Mouse (Mus musculus): ENCODE measurements around the gene Xylb.
"Not testable (repeated sequence)": the region's sequence is repeated elsewhere in the genome, so short reads cannot be mapped to it uniquely, and the experiment has no call there.

Xylb gene

DNA sequence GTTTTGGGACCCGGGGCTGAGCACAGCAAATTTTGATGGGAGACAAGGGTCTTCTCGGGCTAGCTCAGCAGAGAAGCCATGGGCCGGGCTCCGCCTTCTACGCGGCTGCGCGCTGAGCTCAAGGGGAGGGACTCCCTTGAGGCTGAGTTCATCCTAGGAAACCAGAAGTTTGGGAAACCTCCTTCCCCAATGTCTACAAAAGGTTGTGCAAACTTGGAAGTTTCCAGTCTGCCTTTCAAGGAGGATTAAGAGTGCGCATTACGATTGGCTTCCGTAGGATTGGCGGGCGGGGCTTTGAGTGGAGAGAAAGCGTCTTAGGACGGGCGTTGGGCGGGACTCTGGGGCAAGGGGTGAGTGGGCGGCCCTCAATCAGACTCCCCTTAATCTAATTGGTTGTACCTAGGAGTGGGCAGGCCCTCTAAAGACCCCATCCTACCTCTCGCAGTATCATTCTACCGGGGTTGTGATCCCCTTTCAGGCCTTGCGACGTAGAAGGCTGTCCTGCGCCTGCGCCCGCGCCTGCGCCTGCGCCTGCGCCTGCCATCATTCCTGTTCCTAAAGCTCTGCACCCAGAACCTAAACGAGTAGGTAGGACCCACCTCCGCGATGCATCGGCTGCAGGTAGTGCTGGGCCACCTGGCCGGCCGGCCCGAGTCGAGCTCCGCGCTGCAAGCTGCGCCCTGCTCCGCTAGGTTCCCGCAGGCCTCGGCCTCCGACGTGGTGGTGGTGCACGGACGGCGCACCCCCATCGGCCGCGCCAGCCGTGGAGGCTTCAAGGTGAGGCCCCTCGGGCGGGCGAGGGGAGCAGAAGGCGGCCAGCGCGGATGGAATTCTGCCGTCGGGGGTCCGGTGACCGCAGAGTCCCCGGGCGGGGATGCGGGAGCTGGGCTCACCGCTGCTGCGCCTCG is 16.0 kb upstream of the Xylb start, which contains the start of gene Myd88:
Gene Myd88 (minus strand): TSS at position 503 of the 908 bp plus-strand sequence.
- peak; percentile 94 for DNase-seq

DNA sequence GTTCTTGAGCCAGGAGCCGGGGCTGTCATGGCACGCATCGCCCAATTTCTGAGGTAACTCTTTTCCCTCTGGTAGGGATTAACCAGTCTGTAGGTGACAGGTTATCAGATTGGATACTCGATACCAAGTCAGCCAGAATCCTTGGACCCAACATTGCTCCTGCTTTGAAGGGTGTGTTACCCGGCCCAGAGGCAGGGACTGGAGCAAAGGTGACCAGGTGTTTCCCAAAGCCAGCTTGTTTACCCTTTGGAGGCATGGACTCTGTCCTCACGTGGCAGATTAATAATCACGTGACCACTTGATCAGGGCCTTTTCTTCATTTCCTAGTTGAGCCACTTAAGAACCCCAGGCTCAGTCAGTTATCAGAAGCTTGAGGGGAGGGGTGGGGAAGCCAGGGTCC is 14.5 kb upstream of the Xylb start:
- no peak for DNase-seq

DNA sequence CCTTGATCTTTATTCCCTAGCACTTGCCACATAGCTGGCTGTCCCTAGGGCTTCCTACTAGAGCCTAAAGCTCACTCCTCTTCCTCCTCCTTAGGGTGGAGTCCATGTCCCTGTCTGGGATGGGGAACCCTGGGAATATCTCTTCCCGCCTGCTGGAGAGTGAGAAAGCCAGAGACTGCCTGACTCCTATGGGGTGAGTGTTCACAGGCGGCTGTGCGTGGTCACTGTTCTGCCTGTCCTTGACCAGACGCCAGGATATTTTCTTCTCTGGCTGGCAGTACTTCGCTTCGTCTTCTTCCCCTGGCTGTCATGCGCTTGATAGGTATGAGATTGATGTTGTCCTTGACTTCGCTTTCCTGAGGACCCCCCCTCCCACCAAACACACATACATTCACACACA is 10.8 kb upstream of the Xylb start:
- DNase-seq: no peak

DNA sequence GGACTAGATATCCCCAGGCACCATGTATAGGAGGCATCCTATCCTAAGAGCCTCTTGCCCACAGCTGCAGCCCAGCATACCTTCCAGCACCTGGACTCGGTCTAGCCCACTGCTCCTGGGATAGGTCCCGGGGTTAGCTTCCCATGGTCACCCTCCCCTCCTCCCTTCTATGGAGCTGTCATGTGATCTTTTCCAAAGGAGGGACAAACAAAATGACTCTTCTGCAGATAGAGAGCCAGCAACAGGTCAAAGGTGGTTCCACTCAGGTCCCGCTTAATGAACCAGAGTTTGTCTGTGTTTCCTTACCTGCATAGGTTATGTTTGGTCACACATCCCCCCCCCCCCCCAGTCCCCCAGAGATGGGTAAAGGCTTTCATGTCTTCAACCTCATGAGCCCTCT is 6.7 kb upstream of the Xylb start:
- no peak for DNase-seq

DNA sequence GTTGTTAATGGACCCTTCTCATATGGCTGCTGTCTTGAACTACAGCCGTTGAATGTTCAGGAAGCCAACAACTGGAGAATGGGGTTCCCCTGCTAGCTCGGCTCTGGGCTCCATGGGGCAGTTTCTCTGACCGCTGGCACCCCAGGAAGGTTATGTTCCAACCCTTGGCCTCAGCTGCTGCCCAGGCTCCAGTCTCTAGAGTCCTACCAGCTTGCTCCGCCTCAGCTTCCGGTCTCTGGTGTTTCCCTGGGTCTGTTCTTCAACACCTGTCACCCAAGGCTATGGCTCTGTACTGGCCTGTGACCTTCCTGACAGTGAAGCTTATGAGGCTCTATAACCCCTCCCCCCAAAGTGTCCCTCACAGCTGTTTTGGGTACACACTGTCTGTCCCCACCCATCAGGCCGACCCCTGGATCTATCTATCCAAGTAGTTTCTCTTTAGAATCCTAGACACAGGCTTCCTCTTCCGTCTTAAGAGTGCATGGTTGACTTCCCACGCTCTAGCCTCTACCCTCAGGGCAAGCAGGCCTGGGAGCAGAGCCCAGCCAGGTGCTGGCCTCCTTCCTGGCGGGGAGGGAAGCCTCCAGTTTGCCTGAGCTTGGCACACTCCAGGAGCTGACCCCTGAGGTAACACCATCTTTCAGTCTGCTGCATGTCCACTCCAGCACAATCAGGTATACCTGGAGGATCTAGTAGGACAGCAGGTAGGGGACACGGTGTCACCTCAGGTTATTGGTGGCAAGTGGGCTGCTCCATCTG is 6.1 kb upstream of the Xylb start:
- no peak for DNase-seq

DNA sequence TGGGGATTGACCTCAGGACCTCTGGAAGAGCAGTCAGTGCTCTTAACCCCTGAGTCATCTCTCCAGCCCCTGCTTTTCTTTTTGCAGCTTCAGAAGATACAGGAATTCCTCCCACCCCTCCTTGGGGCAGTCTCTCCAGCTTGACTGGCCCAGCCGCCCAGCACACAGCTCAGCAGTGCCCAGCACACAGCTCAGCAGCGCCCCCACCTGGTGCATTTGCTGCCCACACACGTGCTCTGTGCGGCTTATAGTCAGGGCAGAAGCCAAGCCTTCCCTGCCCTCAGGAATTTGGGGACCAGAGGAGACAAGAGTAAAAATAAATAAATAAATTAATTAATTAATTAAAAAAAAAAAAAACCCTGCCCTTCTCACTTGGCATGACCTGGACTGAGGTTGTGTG is 5.1 kb upstream of the Xylb start:
- peak; percentile 79 for DNase-seq

DNA sequence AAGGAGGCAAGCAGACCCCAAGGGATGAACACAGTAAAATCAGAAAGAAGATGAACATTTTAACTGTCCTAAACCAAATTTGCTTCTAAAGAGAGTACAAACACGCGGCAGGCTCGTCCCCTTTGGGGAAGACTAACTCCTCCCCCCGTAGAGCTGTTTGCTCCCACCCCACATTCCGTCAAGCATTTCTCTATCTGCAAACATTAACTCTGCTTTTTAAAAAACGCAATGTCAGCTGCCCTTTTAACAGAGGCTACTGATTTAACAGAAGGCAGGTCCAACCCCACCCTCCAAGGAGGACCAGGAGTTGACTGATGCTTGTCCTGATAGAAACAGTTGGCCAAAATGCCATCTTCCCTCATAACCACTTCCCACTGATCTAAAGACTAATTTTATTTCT is 3.3 kb upstream of the Xylb start:
- DNase-seq: no peak

DNA sequence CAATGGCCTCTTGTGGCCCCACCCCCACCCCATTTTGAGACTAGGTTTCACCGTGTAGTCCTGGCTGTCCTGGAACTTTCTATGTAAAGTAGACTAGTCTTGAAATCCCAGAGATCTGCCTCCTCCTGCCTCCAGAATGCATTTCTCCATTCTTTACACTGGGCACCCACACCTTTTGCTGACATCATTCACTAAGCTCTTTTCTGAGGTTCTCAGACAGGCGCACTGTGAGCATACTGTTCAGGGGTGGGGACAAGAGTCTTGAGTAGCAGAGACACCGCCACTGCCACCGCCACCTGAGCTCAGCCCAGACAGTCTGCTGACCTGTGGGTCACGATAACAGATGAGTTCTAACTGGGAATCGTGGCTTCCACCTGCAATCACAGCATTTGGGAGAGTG is 1.2 kb upstream of the Xylb start:
- no peak for DNase-seq

DNA sequence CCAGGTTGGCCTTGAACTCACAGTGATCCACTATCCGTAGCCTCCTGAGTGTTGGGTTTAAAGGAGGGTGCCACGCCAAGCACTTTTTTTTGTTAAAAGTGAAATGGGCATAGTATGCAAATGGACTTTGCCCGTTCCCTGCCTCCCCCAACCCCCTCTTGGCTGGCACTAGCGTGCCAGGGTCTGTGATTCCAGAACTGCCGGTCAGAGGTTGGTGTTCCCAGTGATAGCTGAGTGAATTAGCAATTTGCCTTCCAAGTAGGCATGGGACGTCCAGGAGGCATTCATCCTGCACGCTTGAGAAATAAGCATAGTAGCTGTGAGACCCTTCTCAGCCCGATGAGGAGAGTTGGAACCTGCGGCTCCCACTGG is 863 bp downstream of the Xylb start:
- DNase-seq: no peak

DNA sequence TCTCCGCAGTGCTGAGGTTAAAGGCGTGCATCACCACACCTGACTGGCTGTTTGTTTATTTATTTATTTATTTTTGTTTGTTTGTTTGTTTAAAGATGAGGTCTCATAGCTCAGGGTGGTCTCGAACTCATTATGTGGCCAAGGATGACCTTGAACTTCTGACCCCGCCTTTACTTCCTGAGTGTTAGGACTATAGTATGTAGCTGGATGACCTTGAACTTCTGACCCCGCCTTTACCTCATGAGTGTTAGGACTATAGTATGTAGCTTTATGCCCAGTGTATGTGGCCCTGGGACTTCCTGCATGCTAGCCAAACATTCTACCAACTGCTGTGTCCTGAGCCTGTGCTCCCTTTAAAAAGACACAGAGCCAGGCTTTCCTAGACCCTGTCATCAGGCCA is 4.2 kb downstream of the Xylb start:
- DNase-seq: no peak

DNA sequence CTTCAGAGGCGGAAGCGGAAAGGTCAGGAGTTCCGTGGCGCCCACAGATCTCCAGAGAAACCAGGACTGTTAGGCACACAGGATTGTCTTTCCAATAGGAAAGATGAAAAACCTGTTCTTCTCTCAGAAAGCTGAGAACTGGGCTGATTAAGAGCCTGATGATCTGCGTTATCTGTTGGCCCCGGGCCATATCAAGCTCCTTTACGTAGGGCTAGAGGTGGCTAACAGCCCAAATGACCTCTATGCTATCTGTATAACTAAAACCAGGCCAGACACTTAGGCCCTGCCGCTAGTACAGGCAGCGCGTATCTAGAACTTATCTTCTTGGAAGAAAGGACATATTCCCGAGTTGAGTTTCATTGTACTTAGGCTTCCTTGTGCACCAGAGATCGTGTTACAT is 6.0 kb downstream of the Xylb start:
- no peak for DNase-seq

DNA sequence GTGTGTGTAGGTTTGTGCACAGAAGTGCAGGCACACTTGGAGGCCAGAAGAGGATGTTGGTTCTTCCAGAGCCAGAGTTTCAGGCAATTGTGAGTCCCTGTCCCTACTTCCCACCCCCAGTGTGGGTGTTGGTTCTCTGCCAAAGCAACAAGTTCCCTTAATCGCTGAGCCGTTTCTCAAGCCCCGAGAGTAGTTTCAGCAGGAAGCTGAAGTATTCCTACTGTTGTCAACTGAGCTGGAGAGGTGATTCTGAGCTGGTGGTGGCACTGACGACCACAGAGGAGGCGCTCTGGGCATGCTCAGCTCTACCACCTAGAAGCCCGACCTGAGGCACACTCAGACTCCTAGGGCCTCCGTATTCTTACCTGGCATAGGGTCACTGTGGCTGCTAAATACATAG is 8.1 kb downstream of the Xylb start, which contains the start of gene Slc22a14:
Gene Slc22a14 (minus strand): TSS at position 270 of the 400 bp plus-strand sequence.
- DNase-seq: no peak

DNA sequence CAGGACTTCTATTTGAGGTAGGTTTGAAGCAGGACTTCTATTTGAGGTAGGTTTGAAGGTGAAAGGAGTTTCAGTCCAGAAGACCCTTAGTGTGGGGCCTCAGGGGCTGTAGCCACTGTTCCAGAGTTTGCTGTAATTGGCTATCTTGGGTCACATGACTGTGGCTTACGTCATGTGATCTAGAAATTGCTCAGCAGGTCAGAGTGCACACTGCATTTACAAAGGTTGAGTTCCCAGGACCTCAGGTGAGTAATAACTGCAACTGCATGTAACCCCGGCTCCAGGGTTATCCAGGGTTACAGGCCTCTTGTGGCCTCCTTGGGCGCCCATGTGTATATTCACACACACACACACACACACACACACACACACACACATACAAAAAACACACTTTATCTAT is 11.2 kb downstream of the Xylb start:
- no peak for DNase-seq

DNA sequence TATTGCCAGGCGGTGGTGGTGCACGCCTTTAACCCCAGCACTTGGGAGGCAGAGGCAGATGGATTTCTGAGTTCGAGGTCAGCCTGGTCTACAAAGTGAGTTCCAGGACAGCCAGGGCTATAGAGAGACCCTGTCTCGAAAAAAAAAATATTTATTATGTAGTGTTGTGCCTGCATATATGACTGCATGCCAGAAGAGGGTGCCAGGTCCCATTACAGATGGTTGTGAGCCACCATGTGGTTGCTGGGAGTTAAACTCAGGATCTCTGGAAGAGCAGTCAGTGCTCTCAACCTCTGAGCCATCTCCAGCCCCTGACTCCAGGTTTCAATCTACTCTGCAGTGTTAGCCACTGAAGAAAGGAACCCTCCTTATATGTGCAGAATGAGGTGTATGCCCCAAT is 13.6 kb downstream of the Xylb start:
- not testable (repeated sequence) for DNase-seq

DNA sequence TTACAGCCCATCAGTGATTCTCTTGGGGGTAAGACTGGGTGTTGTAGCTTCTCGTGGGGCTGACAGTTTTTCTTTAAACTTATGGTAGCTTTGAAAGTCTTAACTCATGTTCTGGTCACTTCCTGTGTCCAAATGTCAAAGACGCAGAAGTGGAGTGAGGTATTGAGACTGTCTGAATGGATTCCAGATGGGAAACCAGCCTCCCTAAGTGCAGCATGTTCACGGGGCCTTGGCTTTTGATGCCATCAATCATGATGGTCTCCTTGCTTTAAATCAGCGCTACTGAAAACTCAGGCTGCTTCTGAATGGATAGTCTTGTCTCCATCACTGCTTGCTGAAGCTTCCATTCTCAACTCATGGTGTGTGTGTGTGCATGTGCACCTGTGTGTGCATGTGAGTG is 14.1 kb downstream of the Xylb start:
- no peak for DNase-seq

DNA sequence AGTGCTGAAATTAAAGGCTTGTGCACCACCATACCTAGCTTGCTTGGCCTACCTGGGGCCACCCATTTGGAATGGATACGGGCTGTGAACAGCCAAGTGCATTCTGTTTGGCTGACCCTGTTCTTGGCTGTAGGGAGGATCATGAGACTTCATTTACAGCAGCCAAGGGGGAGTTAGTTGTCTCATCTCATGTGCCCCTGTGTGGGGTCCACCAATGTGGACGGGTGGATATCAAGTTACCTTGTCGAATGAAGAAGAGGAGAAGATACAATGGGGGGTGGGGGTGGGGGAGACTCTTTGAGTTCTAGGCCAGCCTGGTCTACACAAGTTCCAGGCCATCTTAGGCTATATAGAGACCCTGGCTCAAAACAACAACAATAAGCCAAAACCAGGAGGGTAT is 17.8 kb downstream of the Xylb start:
- DNase-seq: no peak

DNA sequence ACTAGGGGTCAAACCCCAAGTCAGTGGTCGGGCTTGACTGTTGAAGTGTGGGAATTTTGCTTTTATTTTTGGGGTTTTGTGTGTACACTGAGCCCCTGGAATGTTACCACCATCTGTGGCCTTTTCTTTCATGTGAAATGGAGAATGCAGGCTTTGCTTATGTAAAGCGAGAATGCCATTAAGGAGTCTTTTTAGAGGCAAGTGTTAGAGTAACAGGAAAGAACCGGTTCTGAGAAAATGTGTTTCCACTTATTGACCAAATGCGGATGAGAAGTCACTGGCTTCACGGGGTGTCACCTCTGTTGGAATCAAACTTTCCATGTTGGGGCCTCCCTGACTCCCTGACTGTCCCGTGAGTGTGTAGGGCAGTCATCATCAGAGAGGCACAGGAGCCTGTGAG is 18.4 kb downstream of the Xylb start:
- no peak for DNase-seq

DNA sequence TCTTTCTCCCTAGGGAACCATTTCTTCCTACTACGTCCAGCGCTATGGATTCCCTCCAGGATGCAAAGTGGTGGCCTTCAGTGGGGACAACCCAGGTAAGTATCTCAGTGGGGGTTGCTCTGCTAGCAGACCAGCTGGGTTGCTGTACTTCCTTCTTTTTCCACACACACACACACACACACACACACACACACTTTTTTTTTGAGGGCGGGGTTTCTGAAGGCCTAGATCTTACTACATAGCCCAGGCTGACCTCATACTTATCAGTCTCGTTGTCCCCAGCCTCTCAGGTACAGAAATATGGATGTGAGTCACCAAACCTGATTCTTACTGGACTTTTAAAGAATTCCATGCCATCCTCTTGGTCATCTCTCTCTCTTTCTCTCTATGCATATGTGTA is 21.1 kb downstream of the Xylb start:
- DNase-seq: no peak

DNA sequence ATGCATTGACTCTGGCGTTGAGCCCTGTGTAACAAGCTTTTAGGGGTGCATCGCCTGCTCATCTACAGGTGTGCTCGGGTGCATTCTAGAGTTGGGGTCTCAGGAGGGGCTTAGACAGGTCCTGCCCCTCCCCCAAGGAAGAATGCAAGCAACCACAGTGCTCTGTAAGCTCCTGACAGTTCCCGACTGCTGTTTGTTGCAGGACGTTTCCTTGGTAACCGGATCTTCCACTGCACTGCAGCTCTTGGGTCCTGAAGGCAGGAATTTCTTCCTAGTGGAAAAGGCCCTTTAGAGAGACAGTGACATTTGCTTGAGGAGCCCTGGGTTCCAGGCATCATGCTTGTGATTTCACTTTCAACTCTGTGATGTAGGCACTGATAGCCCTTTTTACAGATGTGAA is 25.4 kb downstream of the Xylb start:
- no peak for DNase-seq

DNA sequence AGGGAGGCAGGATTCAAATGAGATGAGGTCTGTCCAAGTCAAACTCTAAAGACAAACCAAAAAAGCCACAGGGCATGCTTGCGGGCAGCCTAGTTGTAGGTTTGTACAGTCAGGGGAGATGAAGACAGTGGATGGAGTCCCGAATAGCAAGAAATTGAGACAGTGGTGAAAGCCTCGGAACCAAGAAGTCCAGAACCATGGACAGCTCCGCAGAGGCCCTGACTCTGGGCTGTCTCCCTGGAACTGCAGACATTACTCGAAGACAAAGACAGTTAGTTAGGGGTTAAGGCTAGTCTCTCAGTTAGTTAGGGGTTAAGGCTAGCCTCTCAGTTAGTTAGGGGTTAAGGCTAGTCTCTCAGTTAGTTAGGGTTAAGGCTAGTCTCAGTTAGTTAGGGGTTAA is 31.8 kb downstream of the Xylb start:
- peak; percentile 14 for DNase-seq

DNA sequence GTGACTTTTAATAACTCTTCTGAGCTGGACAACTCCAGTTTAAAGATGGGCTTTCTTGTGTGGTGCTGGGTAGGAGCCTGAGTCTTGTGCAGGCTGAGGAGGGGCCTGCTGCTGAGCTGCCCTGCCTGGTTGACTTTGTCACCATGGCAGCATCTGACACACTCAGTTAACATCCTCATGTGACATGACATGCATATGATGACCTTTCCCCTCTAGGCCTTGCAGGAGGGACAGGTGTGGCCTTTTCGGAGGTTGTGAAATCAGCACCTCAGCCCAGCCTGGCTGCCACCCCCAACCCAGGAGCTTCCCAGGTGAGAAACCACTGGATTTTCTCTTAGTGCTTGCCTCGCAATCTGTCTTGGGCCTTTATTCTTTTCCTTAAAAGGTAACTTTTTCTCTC is 33.0 kb downstream of the Xylb start:
- DNase-seq: no peak

DNA sequence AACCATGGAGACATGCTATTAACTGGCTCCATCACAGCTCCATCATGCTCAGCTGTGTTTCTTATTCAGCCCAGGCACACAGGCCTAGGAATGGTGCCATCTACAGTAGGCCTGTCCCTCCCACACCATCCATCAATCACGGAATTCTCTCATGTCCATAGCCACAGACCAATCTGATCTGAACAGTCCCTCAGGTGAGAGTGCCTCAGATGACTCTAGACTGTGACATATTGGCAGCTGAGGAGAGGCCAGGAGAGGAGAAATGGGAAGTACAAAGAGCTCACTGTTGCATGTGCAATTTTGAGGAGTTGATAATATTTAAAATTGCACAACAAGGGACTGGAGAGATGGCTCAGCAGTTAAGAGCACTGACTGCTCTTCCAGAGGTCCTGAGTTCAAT is 37.6 kb downstream of the Xylb start:
- no peak for DNase-seq

DNA sequence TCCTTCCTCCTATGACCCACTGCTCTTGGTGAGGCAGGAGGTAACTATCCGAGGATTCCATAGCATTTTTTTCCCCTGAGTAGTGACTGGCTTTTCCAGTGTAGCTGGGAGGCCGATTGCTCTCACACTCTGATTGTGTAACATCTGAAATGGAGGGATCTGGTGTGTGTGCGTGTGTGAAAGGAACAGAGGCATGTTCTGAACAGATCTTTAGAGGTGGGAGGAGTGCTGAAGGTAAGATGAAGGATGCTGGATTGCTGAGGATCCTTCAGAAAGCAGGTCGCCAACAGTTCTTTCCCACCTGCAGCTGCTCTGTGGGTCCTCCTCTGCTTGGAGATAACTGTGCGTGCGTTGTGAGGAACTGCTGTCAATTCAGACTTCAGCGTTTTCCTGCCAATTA is 44.2 kb downstream of the Xylb start:
- no peak for DNase-seq

DNA sequence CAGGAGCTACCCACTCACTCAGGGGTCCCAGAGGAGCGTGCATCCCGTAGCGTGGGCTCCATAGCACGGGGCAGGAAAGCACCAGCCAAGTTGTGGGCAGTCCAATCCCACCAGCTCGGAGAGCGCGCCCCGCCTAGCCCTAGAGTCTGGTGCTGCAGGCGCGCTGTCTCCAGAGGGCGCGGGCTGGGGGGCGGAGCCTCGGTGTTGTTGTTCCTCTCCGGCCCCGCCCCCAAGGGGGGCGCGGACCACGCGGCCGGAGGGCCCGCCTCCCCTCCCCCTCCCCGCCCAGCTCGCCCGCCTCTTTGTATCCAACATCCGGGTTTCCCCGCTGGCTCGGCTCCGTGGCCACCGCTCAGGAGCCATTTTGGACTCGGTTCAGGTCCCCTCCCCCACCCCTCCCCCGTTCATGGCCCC is 44.6 kb downstream of the Xylb start, which contains the start of gene Acvr2b:
Gene Acvr2b (plus strand): TSS at position 318 of the 414 bp plus-strand sequence.
- peak; percentile 97 for DNase-seq

All from thymus, postnatal 14 days (tissue).